Mouse (Mus musculus) thymus, adult 2 months (tissue): ENCODE results near the gene Kcns3.
"Not testable (repeated sequence)": the region's sequence is repeated elsewhere in the genome, so short reads cannot be mapped to it uniquely, and the experiment has no call there.

ENCODE experiments used
- CTCF ChIP-seq: fragments of 200-500 bp; IDR thresholded peaks from 2 replicates; pipeline ENCODE4 v1.5.1; 2012; ENCODE audit warnings: mild to moderate bottlenecking, control low read depth, low read length, moderate library complexity, borderline replicate concordance; ENCODE audit not compliant: control insufficient read depth, poor library complexity, insufficient read depth; ENCODE audit errors: extremely low read depth
- POLR2A ChIP-seq: fragments of 200-500 bp; IDR thresholded peaks from 2 replicates; pipeline ENCODE4 v1.6.1; 2012; ENCODE audit warnings: mild to moderate bottlenecking, low read length, control low read depth, moderate library complexity; ENCODE audit not compliant: control insufficient read depth, poor library complexity, insufficient read depth; ENCODE audit errors: extremely low read depth

- TF ChIP-seq CTCF, POLR2A: not testable (repeated sequence)
Observed at GRCm38 (mm10) chr12:11052676-11053075, 98.2 kb downstream of the Kcns3 start.
